Mouse (Mus musculus): ENCODE measurements around the gene Defb36. TPM values are rescaled to one million over a fixed set of nuclear protein-coding genes. Genes with fewer than 3 reads are reported as not detected.

Defb36 gene
- polyA plus RNA-seq (2015; fragmentation: Nextera tagmentation; extraction: Ambion mirVana) = 0.67 and 0.88 TPM in 2 replicates

DNA sequence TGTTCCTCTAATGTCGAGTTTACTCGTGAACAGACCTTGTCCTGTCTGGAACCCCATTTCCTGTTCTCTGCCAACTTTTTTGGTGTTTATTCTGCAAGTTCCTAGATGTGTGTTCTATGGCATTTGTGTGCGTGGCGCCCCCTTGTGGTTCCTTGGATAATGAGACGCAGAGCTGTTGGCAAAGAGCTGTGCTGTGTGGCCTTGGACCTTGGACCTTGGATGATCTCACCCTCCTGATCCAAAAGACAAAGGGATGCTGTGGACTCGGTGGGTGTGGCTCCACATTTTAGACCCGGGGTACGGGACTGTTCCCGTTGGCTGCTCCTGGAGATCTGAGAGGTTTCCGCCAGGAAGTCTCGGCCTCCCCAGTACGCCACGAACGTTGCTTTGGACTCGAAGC lies at the start of gene Defb36:
Gene Defb36, plus strand, starts transcription at position 271 of the 400 bp plus-strand sequence.
- no peak for ATAC-seq (replicated peaks; ENCODE audit: low FRiP score)
- no peak within 1 kb of the TSS for H3K4me3 ChIP-seq (replicated peaks)
- H3K27me3 ChIP-seq = no peaks in the 10 kb centered on the region
- no peaks in the 10 kb centered on the region for H3K9me3 ChIP-seq (replicated peaks)
- H3K9ac ChIP-seq = no peak within 1 kb of the TSS
- H3K36me3 ChIP-seq = no peaks in the 10 kb centered on the region
- no peak within 1 kb of the TSS for H3K27ac ChIP-seq
- H3K4me1 ChIP-seq = peaks cover 27% of the 10 kb centered on the region
- no peak within 1 kb of the TSS for H3K4me2 ChIP-seq
- WGBS = 81% methylated on average over 15 of the region's 15 CpGs

- H3K36me3 ChIP-seq = no peaks in the 10 kb centered on the region
- no peak overlapping the region for H3K27ac ChIP-seq
- ATAC-seq (replicated peaks; ENCODE audit: low FRiP score) = no peak
- no peak overlapping the region for H3K4me3 ChIP-seq (replicated peaks)
- H3K4me2 ChIP-seq = no peak overlapping the region
- no peak overlapping the region for H3K9ac ChIP-seq
- H3K9me3 ChIP-seq (replicated peaks) = no peaks in the 10 kb centered on the region
- peaks cover 15% of the 10 kb centered on the region for H3K4me1 ChIP-seq
- no peaks in the 10 kb centered on the region for H3K27me3 ChIP-seq
- WGBS = 94% methylated on average over 7 of the region's 7 CpGs
Observed at GRCm38 (mm10) chr2:152556655-152557054, 47.5 kb upstream of the Defb36 start.

GRCm38 (mm10) chr2:152569038-152569437 lies 35.1 kb upstream of the Defb36 start, which contains the start of gene Gm17416:
Gm17416 (plus strand) TSS chr2:152569338.
- Histone ChIP-seq H3K9ac (no peak within 1 kb of the TSS), H3K9me3 (replicated peaks) (no peaks in the 10 kb centered on the region), H3K4me3 (replicated peaks) (no peak within 1 kb of the TSS), H3K4me2 (no peak within 1 kb of the TSS), H3K27me3 (no peaks in the 10 kb centered on the region), H3K4me1 (0 out of 2 replicates have a peak, but pooled peaks cover under 1% of the 10 kb centered on the region), H3K36me3 (no peaks in the 10 kb centered on the region), H3K27ac (peak within 1 kb of the TSS; percentile 67)
- WGBS = 82% methylated on average over 5 of the region's 5 CpGs
- ATAC-seq (replicated peaks; ENCODE audit: low FRiP score) = no peak

DNA sequence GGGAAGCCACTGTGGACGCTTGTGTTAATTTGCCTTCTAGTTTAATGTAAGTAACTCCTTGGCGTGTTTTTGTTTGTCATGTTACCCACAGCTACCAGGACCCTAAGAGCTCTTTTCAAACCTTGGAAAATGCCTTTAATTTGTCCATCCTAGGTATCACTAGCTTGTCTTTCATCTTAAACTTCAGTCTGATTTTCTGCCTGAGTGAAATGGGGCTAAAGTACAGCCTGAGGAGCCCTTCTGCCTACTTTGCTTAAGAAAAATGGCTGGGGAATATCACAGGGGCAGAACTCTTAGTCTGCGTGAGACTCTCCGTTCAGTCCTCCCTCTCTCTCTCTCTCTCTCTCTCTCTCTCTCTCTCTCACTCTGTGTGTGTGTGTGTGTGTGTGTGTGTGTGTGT lies 34.2 kb upstream of the Defb36 start:
- H3K4me2 ChIP-seq = no peak overlapping the region
- H3K27ac ChIP-seq = peak overlapping the region; percentile 67
- 0 out of 2 replicates have a peak, but pooled peaks cover 2% of the 10 kb centered on the region for H3K4me1 ChIP-seq
- H3K4me3 ChIP-seq (replicated peaks) = no peak overlapping the region
- H3K27me3 ChIP-seq = no peaks in the 10 kb centered on the region
- 78% methylated on average over 4 of the region's 4 CpGs for WGBS
- no peaks in the 10 kb centered on the region for H3K36me3 ChIP-seq
- no peaks in the 10 kb centered on the region for H3K9me3 ChIP-seq (replicated peaks)
- no peak overlapping the region for H3K9ac ChIP-seq
- ATAC-seq (replicated peaks; ENCODE audit: low FRiP score) = no peak

DNA sequence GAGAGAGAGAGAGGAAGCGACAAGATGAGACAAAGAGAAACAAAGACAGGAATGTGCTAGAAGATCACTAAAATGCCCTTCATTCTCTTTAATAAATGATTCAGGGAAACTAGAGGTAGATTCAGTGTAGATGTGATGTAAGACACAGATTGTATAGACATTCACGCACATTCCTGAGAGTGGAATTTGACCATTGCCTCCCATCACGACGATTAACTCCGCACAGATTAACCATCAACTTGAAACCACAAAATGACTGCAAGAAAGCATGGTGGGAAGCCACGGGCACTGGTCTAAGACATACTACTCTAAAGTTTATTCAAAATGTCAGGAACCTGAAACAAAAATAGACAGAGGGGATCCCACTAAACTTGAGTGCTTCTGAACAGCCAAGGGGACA lies 33.8 kb upstream of the Defb36 start:
- 0 out of 2 replicates have a peak, but pooled peaks cover 2% of the 10 kb centered on the region for H3K4me1 ChIP-seq
- no peak overlapping the region for H3K9ac ChIP-seq
- H3K36me3 ChIP-seq = no peaks in the 10 kb centered on the region
- 0 out of 2 replicates have a peak, but pooled peaks have one; percentile 29 for ATAC-seq (replicated peaks; ENCODE audit: low FRiP score)
- H3K9me3 ChIP-seq (replicated peaks) = no peaks in the 10 kb centered on the region
- H3K27ac ChIP-seq = peak overlapping the region; percentile 67
- H3K4me3 ChIP-seq (replicated peaks) = no peak overlapping the region
- 72% methylated on average over 6 of the region's 6 CpGs for WGBS
- H3K4me2 ChIP-seq = no peak overlapping the region
- no peaks in the 10 kb centered on the region for H3K27me3 ChIP-seq

DNA sequence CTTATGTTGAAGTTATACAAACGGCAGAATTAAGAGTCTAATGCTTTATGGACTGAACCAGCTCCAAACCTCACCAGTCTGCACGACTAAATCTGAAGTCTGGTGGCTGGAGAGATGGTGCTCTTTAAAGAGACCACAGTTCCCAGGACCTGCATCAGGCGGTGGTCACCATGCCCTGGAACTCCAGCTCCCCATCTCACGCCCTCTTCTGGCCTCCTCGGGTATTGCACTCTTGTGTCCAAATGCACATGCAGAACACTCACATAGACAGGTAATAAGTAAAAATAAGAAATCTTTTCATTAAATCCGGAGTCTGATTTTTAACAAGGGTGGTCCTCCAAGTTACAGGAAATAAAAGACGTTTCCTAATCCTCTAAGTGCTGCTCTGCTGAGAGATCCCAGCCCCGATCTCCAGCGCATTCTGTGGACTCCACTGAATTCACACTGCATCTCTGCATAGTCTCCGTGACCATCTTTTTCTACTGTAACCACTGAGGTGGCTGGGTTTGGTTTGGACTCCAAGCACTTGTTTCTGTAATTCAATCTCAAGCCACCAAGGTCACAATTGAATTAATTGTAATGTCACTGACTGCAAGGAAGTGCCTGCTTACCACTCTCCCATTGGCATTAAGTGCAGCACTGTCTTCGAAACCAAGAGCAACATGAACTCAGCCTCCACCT lies 31.9 kb upstream of the Defb36 start, which contains the start of gene Defb21:
Gene Defb21, plus strand, starts transcription at position 631 of the 681 bp plus-strand sequence.
- no peaks in the 10 kb centered on the region for H3K9me3 ChIP-seq (replicated peaks)
- H3K27ac ChIP-seq = no peak within 1 kb of the TSS
- no peaks in the 10 kb centered on the region for H3K36me3 ChIP-seq
- no peak for ATAC-seq (replicated peaks; ENCODE audit: low FRiP score)
- H3K27me3 ChIP-seq = no peaks in the 10 kb centered on the region
- no peak within 1 kb of the TSS for H3K4me2 ChIP-seq
- H3K4me3 ChIP-seq (replicated peaks) = no peak within 1 kb of the TSS
- no peak within 1 kb of the TSS for H3K9ac ChIP-seq
- 66% methylated on average over 11 of the region's 11 CpGs for WGBS
- 0 out of 2 replicates have a peak, but pooled peaks cover 2% of the 10 kb centered on the region for H3K4me1 ChIP-seq

GRCm38 (mm10) chr2:152573484-152573883 lies 30.6 kb upstream of the Defb36 start:
- WGBS = 72% methylated on average over 8 of the region's 8 CpGs
- Histone ChIP-seq H3K9ac (no peak overlapping the region), H3K4me3 (replicated peaks) (no peak overlapping the region), H3K27ac (no peak overlapping the region), H3K9me3 (replicated peaks) (no peaks in the 10 kb centered on the region), H3K27me3 (no peaks in the 10 kb centered on the region), H3K36me3 (no peaks in the 10 kb centered on the region), H3K4me2 (no peak overlapping the region), H3K4me1 (0 out of 2 replicates have a peak, but pooled peaks cover 2% of the 10 kb centered on the region)
- ATAC-seq (replicated peaks; ENCODE audit: low FRiP score) = no peak

DNA sequence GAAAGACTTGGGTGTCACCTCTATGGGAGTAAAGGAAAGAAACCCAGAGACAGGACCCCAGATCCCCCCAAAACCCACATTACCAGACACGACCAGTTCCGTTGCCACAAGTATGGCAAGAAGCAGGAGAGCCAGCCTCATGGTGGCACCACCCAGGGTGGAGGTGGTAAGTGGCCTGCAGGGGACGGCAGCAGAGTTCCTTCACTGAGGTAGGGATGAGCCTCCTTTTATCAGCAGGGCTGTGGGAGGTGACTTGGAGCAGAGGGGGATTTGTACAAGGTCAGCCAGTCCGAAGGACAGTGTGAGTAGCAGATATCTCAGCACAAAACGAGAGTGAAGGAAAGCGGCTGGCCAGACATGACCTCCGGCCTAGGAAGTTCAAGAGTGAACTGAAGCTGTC lies 24.0 kb upstream of the Defb36 start, which contains the start of gene Defb19:
Gene Defb19, minus strand, starts transcription at position 206 of the 400 bp plus-strand sequence.
- WGBS = 43% methylated on average over 7 of the region's 7 CpGs
- Histone ChIP-seq H3K36me3 (no peaks in the 10 kb centered on the region), H3K27ac (no peak within 1 kb of the TSS; the same call in 1 of the 2 replicates), H3K4me1 (0 out of 2 replicates have a peak, but pooled peaks cover 8% of the 10 kb centered on the region), H3K27me3 (no peaks in the 10 kb centered on the region), H3K4me2 (no peak within 1 kb of the TSS), H3K9me3 (replicated peaks) (no peaks in the 10 kb centered on the region), H3K4me3 (replicated peaks) (no peak within 1 kb of the TSS), H3K9ac (no peak within 1 kb of the TSS)
- no peak for ATAC-seq (replicated peaks; ENCODE audit: low FRiP score)

- H3K4me3 ChIP-seq (replicated peaks) = no peak overlapping the region
- no peaks in the 10 kb centered on the region for H3K36me3 ChIP-seq
- WGBS = 77% methylated on average over 11 of the region's 11 CpGs
- H3K9ac ChIP-seq = no peak overlapping the region
- no peaks in the 10 kb centered on the region for H3K9me3 ChIP-seq (replicated peaks)
- H3K4me1 ChIP-seq = 0 out of 2 replicates have a peak, but pooled peaks cover 8% of the 10 kb centered on the region
- ATAC-seq (replicated peaks; ENCODE audit: low FRiP score) = no peak
- H3K4me2 ChIP-seq = no peak overlapping the region
- H3K27me3 ChIP-seq = no peaks in the 10 kb centered on the region
- no peak overlapping the region; the same call in 1 of the 2 replicates for H3K27ac ChIP-seq
Observed at GRCm38 (mm10) chr2:152580612-152581011, 23.5 kb upstream of the Defb36 start.

DNA sequence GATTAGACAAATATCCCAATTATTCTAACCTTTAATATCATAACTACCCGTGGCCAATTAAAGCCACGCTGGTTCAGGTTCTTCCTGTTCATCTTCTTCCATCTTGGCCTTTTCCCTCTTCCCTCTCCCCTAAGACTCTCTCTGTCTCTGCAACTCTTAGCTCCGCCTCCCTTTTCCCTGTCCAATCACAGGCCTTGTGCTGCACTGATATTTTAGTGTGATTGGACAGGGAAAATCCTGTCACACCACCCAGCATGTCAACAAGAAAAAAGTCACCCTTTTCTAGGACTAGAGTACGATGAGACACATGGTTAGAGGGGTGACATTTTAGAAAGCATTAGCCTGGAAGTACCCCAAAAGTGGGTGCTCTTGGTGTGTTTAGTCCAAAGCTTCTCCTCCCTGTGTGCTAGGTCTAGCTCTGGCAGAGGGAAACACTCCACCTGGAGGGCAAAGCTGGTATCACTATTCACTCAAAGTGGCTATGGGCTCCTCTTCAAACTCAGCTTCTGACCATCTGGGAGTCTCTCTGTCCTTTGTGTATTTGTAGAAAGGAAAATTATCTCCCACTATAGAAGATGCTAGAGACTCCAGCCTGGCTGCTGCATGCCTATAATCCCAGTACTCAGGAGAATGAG lies 17.1 kb upstream of the Defb36 start:
- Histone ChIP-seq H3K27ac (no peak overlapping the region), H3K9me3 (replicated peaks) (no peaks in the 10 kb centered on the region), H3K4me1 (peaks cover 10% of the 10 kb centered on the region), H3K36me3 (no peaks in the 10 kb centered on the region), H3K4me3 (replicated peaks) (no peak overlapping the region), H3K9ac (no peak overlapping the region), H3K4me2 (no peak overlapping the region), H3K27me3 (no peaks in the 10 kb centered on the region)
- 76% methylated on average over 4 of the region's 4 CpGs for WGBS
- no peak for ATAC-seq (replicated peaks; ENCODE audit: low FRiP score)

DNA sequence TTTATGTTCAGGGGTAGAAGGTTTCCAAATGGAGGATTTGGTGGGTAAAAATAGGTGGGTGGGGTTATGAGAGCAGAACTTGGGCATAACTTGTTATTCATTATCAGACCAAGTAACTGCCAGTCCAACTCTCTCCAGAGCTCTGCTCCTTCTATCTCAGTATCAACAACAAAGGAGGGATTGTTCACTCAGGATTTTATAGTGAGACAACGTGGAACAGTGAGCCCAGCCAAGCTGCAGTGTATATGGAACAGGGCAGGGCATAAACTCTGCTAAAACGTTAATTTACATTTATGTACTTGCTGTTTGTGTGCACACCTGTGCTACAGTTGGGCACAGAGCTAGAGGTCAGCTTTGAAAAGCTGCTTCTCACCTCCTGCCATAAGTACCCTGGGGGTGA lies 15.7 kb upstream of the Defb36 start:
- Histone ChIP-seq H3K36me3 (no peaks in the 10 kb centered on the region), H3K9me3 (replicated peaks) (no peaks in the 10 kb centered on the region), H3K4me3 (replicated peaks) (no peak overlapping the region), H3K4me2 (no peak overlapping the region), H3K27me3 (no peaks in the 10 kb centered on the region), H3K27ac (peak overlapping the region; percentile 5; the same call in 1 of the 2 replicates), H3K4me1 (peaks cover 10% of the 10 kb centered on the region), H3K9ac (no peak overlapping the region)
- WGBS = 33% methylated on average over 2 of the region's 2 CpGs
- no peak for ATAC-seq (replicated peaks; ENCODE audit: low FRiP score)

DNA sequence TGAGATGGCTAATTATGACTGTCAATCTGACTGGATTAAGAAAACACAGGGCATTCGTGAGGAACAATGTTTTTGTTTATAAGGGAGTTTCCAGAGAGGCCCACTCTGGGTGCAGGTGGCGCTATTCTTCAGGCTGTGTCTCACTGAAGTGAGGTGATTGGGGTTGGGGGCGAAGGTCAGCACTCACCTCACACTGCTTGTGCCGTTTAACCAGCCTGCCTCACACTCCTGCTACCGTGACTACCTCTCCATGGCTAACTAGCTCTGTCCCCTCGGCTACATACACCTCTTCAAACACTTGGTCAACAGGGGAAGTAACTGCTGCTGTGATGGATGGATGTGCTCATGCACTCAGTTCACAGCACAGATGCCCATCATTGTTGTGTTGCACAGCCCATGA lies 15.1 kb upstream of the Defb36 start:
- no peak overlapping the region for H3K4me3 ChIP-seq (replicated peaks)
- H3K9me3 ChIP-seq (replicated peaks) = no peaks in the 10 kb centered on the region
- no peak overlapping the region for H3K27ac ChIP-seq
- no peaks in the 10 kb centered on the region for H3K27me3 ChIP-seq
- no peak for ATAC-seq (replicated peaks; ENCODE audit: low FRiP score)
- peaks cover 10% of the 10 kb centered on the region for H3K4me1 ChIP-seq
- no peaks in the 10 kb centered on the region for H3K36me3 ChIP-seq
- no peak overlapping the region for H3K9ac ChIP-seq
- no peak overlapping the region for H3K4me2 ChIP-seq
- WGBS = 32% methylated on average over 6 of the region's 6 CpGs
